Mouse (Mus musculus): ENCODE results near the gene Nmu.

DNA sequence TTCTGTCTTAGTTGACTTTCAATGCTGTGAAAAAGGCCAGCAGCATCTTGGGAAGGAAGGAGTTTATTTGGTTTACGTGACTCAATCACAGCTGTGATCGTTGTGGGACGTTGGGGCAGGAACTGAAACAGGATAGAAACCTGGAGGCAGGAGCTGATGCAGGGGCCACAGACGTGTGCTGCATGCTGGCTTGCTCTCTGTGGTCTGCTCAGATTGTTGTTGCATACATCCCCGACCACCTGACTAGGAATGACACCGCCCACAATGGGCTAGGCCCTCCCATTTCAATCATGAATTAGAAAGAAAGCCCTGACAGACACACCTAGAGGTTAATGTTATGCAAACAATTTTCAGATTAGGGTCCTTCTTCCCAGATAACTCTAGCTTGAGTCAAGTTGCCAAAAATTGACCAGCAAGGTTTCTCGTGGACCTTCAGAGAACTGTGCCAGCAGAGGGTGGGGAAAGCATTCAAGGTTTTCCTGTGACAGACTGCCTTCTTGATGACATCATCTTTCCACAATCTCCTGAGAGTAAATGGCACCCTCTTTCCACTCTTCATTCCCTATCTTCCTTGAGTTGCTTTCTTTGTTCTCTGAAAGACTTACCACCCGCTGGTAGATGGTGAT, 5.7 kb upstream of the Nmu start:
- TF ChIP-seq POLR2A (IDR thresholded peaks at IDR 0.05; ENCODE audit: insufficient read depth, low read depth, low read length) (no peak), CTCF (IDR thresholded peaks at IDR 0.05; ENCODE audit: insufficient read depth, low read depth, low read length) (no peak)
